Mouse (Mus musculus): ENCODE measurements around the gene Cdhr2.

The Cdhr2 gene

GRCm38 (mm10) chr13:54701243-54701642, at the start of gene Cdhr2:
Gene Cdhr2, plus strand, starts transcription at chr13:54701461.
- DNase-seq (ENCODE audit: low spot score in 2 of 2), result no peak

GRCm38 (mm10) chr13:54660877-54661276, 40.4 kb upstream of the Cdhr2 start:
- no peak for DNase-seq (ENCODE audit: low spot score in 2 of 2)

- no peak for DNase-seq (ENCODE audit: low spot score in 2 of 2)
These were observed 39.9 kb upstream of the Cdhr2 start for GRCm38 (mm10) chr13:54661358-54661757.

- no peak for DNase-seq (ENCODE audit: low spot score in 2 of 2)
These were observed 37.3 kb upstream of the Cdhr2 start for GRCm38 (mm10) chr13:54663999-54664398.

- DNase-seq (ENCODE audit: low spot score in 2 of 2), result no peak
These were observed 36.8 kb upstream of the Cdhr2 start for GRCm38 (mm10) chr13:54664509-54664908.

- no peak for DNase-seq (ENCODE audit: low spot score in 2 of 2)
These were observed 36.2 kb upstream of the Cdhr2 start for GRCm38 (mm10) chr13:54665062-54665461.

- no peak for DNase-seq (ENCODE audit: low spot score in 2 of 2)
These were observed 30.8 kb upstream of the Cdhr2 start for GRCm38 (mm10) chr13:54670491-54670890.

- DNase-seq (ENCODE audit: low spot score in 2 of 2), result peak in 1 of 2 experiments; percentile 38
These were observed 25.2 kb upstream of the Cdhr2 start for GRCm38 (mm10) chr13:54675895-54676590.

- no peak for DNase-seq (ENCODE audit: low spot score in 2 of 2)
These were observed 23.0 kb upstream of the Cdhr2 start for GRCm38 (mm10) chr13:54678263-54678662.

- DNase-seq (ENCODE audit: low spot score in 2 of 2), result no peak
These were observed 20.9 kb upstream of the Cdhr2 start for GRCm38 (mm10) chr13:54680184-54680853.

- DNase-seq (ENCODE audit: low spot score in 2 of 2), result no peak
These were observed 20.0 kb upstream of the Cdhr2 start for GRCm38 (mm10) chr13:54681291-54681690.

- no peak for DNase-seq (ENCODE audit: low spot score in 2 of 2)
These were observed 18.0 kb upstream of the Cdhr2 start for GRCm38 (mm10) chr13:54683301-54683700.

- DNase-seq (ENCODE audit: low spot score in 2 of 2), result no peak
These were observed 16.9 kb upstream of the Cdhr2 start for GRCm38 (mm10) chr13:54684140-54684896.

GRCm38 (mm10) chr13:54685174-54685573, 16.1 kb upstream of the Cdhr2 start:
- DNase-seq (ENCODE audit: low spot score in 2 of 2), result peak; percentile 39 to 53

GRCm38 (mm10) chr13:54686139-54687053, 14.9 kb upstream of the Cdhr2 start:
- DNase-seq (ENCODE audit: low spot score in 2 of 2), result no peak

GRCm38 (mm10) chr13:54687096-54687495, 14.2 kb upstream of the Cdhr2 start:
- peak; percentile 70 to 77 for DNase-seq (ENCODE audit: low spot score in 2 of 2)

GRCm38 (mm10) chr13:54687575-54688424, 13.5 kb upstream of the Cdhr2 start:
- DNase-seq (ENCODE audit: low spot score in 2 of 2), result peak; percentile 97 to 98

GRCm38 (mm10) chr13:54690151-54690740, 11.0 kb upstream of the Cdhr2 start:
- no peak for DNase-seq (ENCODE audit: low spot score in 2 of 2)

GRCm38 (mm10) chr13:54691737-54692136, 9.5 kb upstream of the Cdhr2 start:
- no peak for DNase-seq (ENCODE audit: low spot score in 2 of 2)

All from urinary bladder, postnatal 36 days (tissue).